Mouse (Mus musculus) lung, postnatal 10 days (tissue): ENCODE data around the gene Gabrb1.

Experiments used
- DNase-seq: peaks from one replicate; pipeline ENCODE4 v3.0.0; 2021

Gabrb1 gene

GRCm38 (mm10) chr5:71657482-71658114 lies at the start of gene Gabrb1:
Gene Gabrb1 (plus strand): TSS chr5:71658113.
- DNase-seq: peak; percentile 5

- DNase-seq: no peak
These were observed 49.2 kb upstream of the Gabrb1 start for GRCm38 (mm10) chr5:71608735-71609134.

- DNase-seq: no peak
These were observed 43.6 kb upstream of the Gabrb1 start for GRCm38 (mm10) chr5:71614311-71614710.

- no peak for DNase-seq
These were observed 41.2 kb upstream of the Gabrb1 start for GRCm38 (mm10) chr5:71616734-71617133.

- DNase-seq: no peak
These were observed 30.1 kb upstream of the Gabrb1 start for GRCm38 (mm10) chr5:71627820-71628219.

GRCm38 (mm10) chr5:71639804-71640203 lies 18.1 kb upstream of the Gabrb1 start:
- DNase-seq: no peak

GRCm38 (mm10) chr5:71648108-71648507 lies 9.8 kb upstream of the Gabrb1 start:
- no peak for DNase-seq

GRCm38 (mm10) chr5:71654056-71654455 lies 3.9 kb upstream of the Gabrb1 start:
- no peak for DNase-seq

- no peak for DNase-seq
These were observed 1.1 kb upstream of the Gabrb1 start for GRCm38 (mm10) chr5:71656771-71657170.

GRCm38 (mm10) chr5:71658115-71658497 lies 193 bp downstream of the Gabrb1 start, which contains the start of gene Gabra4:
Gene Gabra4 (minus strand): TSS chr5:71658308.
- DNase-seq: peak; percentile 8

GRCm38 (mm10) chr5:71665593-71665992 lies 7.7 kb downstream of the Gabrb1 start:
- no peak for DNase-seq

- DNase-seq: peak; percentile 2
These were observed 42.0 kb downstream of the Gabrb1 start for GRCm38 (mm10) chr5:71699696-71700467.

GRCm38 (mm10) chr5:71700468-71701272 lies 42.8 kb downstream of the Gabrb1 start:
- DNase-seq: peak; percentile 10

- DNase-seq: no peak
These were observed 43.3 kb downstream of the Gabrb1 start for GRCm38 (mm10) chr5:71701273-71701614.

GRCm38 (mm10) chr5:71732931-71733792 lies 75.2 kb downstream of the Gabrb1 start:
- no peak for DNase-seq

- no peak for DNase-seq
These were observed 89.5 kb downstream of the Gabrb1 start for GRCm38 (mm10) chr5:71747411-71747810.

- DNase-seq: no peak
These were observed 96.1 kb downstream of the Gabrb1 start for GRCm38 (mm10) chr5:71753966-71754365.

GRCm38 (mm10) chr5:71761105-71761504 lies 103.2 kb downstream of the Gabrb1 start:
- DNase-seq: no peak

- DNase-seq: no peak
These were observed 123.7 kb downstream of the Gabrb1 start for GRCm38 (mm10) chr5:71781514-71782179.

GRCm38 (mm10) chr5:71822862-71823261 lies 164.9 kb downstream of the Gabrb1 start:
- DNase-seq: no peak

GRCm38 (mm10) chr5:71828342-71828741 lies 170.4 kb downstream of the Gabrb1 start:
- DNase-seq: no peak

- no peak for DNase-seq
These were observed 171.1 kb downstream of the Gabrb1 start for GRCm38 (mm10) chr5:71828996-71829395.
